Mouse (Mus musculus): ENCODE results near the gene Slc30a10.

- TF ChIP-seq GATA1 (IDR thresholded peaks at IDR 0.05; ENCODE audit: borderline replicate concordance, low read length) (no peak), FLI1 (IDR thresholded peaks at IDR 0.05; ENCODE audit: low read length) (no peak)
Measured at GRCm38 (mm10) chr1:185431998-185432317, 22.7 kb upstream of the Slc30a10 start.

All from megakaryocyte, embryonic 14.5 days (primary cell).